Mouse (Mus musculus): ENCODE results near the gene Efcab2. TPM values are rescaled to one million over a fixed set of nuclear protein-coding genes. Genes with fewer than 3 reads are reported as not detected.

The Efcab2 gene
- total RNA-seq, 2 experiments from 2014 or later = 1.4 to 2.7 TPM

GRCm38 (mm10) chr1:178527547-178528361, 121.9 kb downstream of the Efcab2 start:
- ATAC-seq (replicated peaks; ENCODE audit: low FRiP score, poor library complexity, severe bottlenecking) = no peak

GRCm38 (mm10) chr1:178528431-178529351, 122.8 kb downstream of the Efcab2 start, which contains the start of gene Kif26b:
TSS of gene Kif26b (plus strand) at chr1:178529125.
- no peak for ATAC-seq (replicated peaks; ENCODE audit: low FRiP score, poor library complexity, severe bottlenecking)

GRCm38 (mm10) chr1:178529512-178530300, 123.8 kb downstream of the Efcab2 start:
- no peak for ATAC-seq (replicated peaks; ENCODE audit: low FRiP score, poor library complexity, severe bottlenecking)

- ATAC-seq (replicated peaks; ENCODE audit: low FRiP score, poor library complexity, severe bottlenecking) = no peak
Measured at GRCm38 (mm10) chr1:178530301-178531078, 124.6 kb downstream of the Efcab2 start.

Other genes with a start within 250 kb of the Efcab2 start
- gene Desi2, start 218.7 kb upstream of the Efcab2 start, total RNA-seq (2015; ENCODE audit: low replicate concordance) = 5.8 and 10.2 TPM in 2 replicates
- 2.1 and 3.1 TPM in 2 replicates for gene Desi2, start 218.7 kb upstream of the Efcab2 start, total RNA-seq (2017; ENCODE audit: low replicate concordance)
- 53.6 and 94.9 TPM in 2 replicates for gene Cox20, start 87.0 kb upstream of the Efcab2 start, total RNA-seq (2015; ENCODE audit: low replicate concordance)
- gene Cox20, start 87.0 kb upstream of the Efcab2 start, total RNA-seq (2017; ENCODE audit: low replicate concordance) = 54.2 and 68.2 TPM in 2 replicates
- gene Hnrnpu, start 68.3 kb upstream of the Efcab2 start, total RNA-seq (2015; ENCODE audit: low replicate concordance) = 125 and 168 TPM in 2 replicates
- gene Hnrnpu, start 68.3 kb upstream of the Efcab2 start, total RNA-seq (2017; ENCODE audit: low replicate concordance) = 167 and 210 TPM in 2 replicates
- not detected in 2 replicates for gene Kif26b, start 123.0 kb downstream of the Efcab2 start, total RNA-seq (2015; ENCODE audit: low replicate concordance)
- 0.56 TPM in 1 of 2 replicates, not detected in the other for gene Kif26b, start 123.0 kb downstream of the Efcab2 start, total RNA-seq (2017; ENCODE audit: low replicate concordance)